Mouse (Mus musculus): ENCODE results near the gene Gvin1.
"Not testable (repeated sequence)": the region's sequence is repeated elsewhere in the genome, so short reads cannot be mapped to it uniquely, and the experiment has no call there.

DNA sequence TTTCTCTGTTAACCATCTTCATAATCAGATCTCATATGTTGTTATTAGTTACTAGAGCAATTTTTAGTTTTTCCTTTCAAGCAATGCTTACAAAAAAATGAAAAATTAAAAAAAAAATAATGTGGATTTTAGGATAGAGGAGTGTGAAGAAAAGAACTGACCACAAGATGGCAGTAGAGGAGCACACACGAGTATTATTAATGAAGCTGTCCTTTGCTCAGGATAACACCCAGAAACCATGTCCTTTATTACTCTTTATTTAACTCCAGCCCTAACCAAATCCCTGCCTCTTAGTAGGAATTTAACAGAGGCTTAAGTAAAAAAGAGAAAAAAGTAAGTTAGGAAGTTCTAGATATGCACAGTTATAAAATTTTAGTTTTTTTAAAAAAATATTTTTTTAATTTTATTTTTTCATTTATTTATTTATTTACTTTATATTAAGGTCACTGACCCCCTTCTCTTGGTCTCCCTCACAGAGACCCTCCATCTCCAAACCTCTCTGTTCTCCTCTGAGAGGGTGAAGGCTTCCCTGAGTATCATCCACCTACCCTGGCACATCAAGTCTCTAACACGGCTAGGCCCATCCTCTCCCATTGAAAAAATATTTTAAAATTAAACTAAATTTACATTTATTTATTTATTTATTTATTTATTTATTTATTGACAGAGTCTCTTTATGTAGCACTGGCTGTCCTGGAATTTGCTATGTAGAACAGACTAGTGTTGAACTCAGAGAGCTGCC lies 69.9 kb downstream of the Gvin1 start:
- TF ChIP-seq CTCF (IDR thresholded peaks at IDR 0.05; ENCODE audit: borderline replicate concordance, insufficient read depth, low read depth, low read length); POLR2A (IDR thresholded peaks at IDR 0.05; ENCODE audit: borderline replicate concordance, insufficient read depth, low read length): not testable (repeated sequence)

Data from cerebellum, adult 2 months (tissue).